Mouse (Mus musculus): ENCODE measurements around the gene Pikfyve.

Pikfyve gene

DNA sequence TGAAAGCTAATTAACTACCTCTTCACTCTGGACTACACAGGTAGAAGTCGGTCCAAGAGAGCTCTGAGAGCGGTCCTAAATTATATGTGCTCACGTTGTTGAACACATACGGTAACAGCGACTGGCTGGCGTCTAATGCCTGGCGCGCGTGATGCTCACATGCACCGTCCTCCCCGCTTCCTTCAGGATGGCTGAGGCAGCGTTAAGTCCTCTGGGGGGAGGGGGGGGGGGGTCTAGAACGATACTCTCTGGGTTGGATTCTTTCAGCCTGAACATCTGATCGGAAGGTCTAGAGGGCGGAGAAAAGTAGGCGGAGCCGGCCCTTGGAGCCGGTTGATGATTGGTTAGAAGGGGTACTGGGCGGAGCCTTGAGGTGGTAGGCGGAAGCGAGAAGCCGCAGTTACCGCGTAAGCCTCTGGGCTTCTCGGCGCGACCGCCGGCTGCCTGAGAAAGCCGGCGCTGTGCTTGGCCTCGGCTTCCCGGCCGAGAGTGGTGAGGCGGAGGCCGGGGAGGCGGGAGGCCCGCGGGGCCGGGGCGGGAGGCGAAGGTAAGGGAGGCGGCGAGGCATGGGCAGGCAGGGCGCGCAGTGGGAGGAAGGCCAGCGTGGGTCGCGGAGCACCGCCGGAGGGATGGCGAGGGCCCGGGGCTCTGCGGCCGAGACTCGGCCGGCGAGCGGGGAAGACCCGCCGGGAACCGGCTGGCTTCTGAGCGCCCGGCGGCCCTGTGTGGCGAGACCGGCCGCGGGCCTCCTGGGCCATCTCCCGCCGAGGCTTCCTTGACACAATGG is at the start of gene Pikfyve, which contains the start of gene Idh1:
TSS of gene Pikfyve (plus strand) at position 397 of the 787 bp plus-strand sequence.
TSS of gene Idh1 (minus strand) at position 214 of the 787 bp plus-strand sequence.
- peak; percentile 96 for DNase-seq (ENCODE audit: extremely low spot score, low spot score)

DNA sequence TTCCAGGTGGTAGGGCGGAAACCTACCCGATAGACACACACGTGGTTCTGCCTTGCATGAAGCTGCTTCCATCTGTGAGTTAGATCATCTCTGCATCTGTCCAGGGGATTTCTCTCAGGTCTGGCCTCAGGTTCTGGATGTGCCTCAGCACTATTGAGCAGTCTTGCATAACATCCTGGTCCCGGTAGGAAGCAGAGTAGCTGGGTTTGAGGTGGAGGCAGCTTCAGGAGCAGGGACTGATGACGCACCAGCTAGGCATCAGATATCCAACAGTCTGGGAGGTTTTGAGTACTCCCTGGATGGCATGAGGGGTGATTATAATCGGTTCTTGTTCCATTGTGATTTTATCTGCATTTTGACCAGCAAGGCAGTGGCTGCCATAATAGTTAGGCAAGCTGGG is 48.9 kb upstream of the Pikfyve start:
- no peak for DNase-seq (ENCODE audit: extremely low spot score, low spot score)

DNA sequence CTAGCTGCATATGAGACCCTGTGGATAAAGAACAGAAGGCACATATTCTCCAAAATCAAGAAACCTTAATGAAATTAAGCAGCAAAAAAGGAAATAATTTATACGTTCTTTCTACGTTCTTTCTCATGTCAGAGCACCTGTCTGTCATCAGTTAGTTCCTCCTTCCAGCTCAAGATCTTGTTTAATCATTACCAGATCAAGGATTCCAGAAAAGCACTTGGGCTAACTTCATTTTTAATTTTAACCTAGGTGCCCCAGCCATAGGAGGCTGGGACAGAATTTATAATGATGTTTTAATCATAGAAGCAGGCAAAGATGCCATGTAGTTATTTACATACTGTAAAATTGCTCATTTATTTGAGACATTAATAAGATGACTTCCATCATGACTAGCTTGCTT is 41.7 kb upstream of the Pikfyve start:
- DNase-seq (ENCODE audit: extremely low spot score, low spot score) = no peak

DNA sequence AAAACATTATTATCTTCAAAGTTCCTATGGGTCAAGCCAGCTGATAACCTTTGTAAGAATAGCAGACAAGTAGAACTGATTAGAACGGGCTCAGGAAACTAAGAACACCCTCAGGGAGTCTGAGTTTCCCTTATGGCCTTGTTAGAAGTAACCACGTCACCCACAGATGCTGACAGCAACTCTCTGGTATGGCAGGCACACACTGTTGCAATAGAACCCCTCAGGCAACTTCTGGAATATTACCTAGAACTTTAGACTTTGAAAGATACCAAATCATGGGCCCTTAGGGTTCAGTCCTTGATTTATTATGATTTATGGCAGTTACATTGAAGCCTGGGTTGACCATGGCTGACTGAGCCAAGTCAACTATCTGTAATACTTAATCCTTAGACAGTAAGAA is 39.9 kb upstream of the Pikfyve start:
- no peak for DNase-seq (ENCODE audit: extremely low spot score, low spot score)

DNA sequence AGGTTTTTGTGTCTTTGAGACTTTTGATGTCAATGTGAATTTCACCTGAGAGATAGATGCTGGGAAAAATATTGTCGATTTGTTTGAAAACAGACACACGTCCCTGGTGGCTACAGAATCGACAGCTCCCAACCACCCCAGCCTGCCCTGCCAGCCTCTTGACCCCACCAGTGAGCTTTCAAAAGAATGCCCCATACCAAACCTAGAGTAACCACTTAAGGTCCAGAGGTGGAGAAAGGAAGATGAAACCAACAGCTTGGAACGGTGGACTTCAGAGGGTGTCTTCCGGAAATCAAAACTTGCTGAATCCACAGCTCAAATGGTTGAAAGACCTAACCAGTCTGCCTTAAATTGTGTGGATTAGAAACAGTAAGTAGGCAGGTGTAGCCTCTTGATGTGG is 39.2 kb upstream of the Pikfyve start:
- DNase-seq (ENCODE audit: extremely low spot score, low spot score) = no peak

DNA sequence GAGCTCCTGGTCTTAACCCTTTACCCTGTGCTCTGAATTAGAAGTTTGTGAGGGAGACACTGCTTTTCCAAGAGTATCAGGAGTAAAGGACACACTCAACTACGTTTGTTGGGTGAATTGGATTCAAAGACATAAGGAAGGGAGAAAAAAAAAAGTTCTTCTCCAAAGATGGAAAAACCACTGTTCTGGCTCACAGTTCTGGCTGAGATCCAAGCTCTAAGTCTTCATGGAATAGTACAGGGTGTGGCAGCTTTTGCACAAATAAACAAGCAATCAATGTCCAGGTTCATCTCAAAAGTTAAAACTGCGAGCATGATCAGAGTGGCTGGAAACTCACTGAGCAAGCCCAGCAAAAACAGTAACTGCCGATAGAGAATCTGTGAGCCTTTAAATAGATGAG is 38.5 kb upstream of the Pikfyve start:
- no peak for DNase-seq (ENCODE audit: extremely low spot score, low spot score)

DNA sequence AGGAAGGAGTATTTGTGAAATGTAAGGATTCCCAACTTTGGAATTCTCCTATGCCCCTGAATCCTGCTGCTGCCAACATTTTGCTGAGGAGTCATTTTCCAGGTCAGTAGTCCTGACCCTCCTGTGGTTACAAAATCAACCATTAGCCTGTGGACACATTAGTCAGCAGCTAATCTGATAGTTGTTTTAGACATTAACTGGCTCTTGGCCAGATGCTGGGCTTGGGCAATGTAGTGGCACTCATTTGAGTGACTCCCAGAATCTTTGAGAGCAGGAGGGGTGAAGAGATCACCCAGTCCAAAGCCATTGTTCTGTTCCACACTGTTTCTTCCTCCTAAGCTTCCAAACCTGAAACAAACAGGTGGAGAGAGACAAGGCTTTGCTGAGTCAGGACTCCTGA is 31.7 kb upstream of the Pikfyve start:
- no peak for DNase-seq (ENCODE audit: extremely low spot score, low spot score)

DNA sequence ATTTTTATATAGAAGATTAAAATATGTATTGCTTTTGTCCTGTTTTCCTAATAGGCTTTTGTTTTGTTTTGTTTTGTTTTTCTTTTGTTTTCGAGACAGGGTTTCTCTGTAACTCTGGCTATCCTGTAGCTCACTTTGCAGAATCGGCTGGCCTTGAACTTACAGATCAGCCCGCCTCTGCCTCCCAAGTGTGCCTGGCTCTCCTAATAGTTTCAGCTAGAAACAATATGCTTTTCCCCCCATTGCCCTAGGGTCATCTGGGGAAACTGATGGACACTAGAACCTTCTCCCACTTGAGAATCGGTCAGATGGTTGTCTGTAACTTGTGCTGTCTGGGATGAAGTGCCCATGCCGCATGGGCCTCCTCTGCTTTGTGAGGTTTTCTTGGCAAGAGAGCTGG is 30.4 kb upstream of the Pikfyve start:
- no peak for DNase-seq (ENCODE audit: extremely low spot score, low spot score)

DNA sequence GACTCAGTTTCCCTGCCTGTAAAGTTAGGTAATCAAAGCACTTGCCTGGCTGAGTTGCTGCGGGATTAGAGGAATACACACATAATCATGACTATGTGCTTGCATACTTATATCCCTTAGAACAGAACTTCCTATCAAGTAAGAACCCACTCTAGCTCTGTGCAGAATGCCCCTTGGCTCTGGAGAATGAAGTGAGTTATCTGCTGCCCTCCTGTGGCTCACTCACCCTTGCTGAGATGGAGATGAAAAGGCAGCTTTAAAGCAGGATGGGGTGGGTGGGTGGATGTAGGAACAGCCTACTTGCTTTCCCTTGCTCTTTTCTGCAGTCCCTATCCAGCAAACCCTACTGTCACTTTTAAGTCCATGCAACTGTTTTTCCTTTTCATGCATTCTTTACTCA is 24.3 kb upstream of the Pikfyve start:
- no peak for DNase-seq (ENCODE audit: extremely low spot score, low spot score)

DNA sequence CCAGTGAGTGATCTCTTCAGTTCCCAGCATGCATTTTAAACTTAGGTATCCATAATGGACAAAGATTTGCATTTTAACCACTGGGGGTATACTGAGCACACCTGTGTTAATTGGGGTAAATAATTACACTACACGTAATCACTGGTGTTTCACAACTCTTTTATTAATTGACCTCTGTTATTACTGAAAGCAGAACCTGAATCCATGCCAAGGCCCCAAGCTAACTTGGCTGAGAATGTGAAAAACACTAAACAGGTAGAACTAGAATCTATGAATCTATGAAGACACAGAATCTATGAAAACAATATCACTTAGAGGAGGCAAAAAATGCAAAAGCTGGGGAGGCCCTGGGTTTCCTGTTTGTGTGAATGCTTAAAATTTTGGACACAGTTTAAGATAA is 19.0 kb upstream of the Pikfyve start:
- no peak for DNase-seq (ENCODE audit: extremely low spot score, low spot score)

DNA sequence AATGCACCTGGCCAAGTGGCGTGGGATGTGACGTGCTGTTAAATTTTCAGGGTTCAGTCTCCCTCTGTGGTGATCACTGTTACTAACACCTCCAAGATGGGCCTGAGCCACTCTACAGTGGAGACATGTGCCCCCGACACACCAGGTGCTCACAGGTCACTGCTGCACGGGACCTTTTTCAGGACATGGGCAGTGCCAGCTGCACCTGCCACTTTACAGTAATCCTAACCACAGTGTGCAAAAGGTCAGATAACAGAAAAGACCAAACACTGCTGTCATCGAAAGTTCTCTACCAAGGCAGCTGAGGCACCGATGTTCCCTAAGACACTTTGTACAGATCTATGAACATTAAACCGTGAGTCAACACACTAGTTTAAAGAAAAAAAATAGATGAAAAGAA is 16.9 kb upstream of the Pikfyve start:
- DNase-seq (ENCODE audit: extremely low spot score, low spot score) = no peak

DNA sequence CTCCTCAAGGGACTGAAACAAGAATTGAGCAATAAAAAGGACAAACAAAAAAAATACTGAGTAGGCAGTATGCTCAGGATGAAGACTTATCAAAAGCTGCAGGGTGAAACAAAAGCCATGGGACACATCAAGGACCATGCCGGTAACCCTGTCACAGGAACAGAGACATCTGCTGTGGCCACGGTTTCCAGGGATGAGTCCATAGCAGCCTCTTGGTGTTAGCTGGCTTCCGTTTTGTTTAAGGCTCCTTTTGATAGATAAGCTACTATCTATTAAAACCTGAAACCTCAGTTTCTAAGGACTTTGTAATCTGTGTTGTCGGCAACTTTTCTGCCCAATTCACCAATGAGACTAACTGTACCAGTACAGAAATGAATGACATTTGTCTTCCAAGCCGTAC is 16.5 kb upstream of the Pikfyve start:
- no peak for DNase-seq (ENCODE audit: extremely low spot score, low spot score)

DNA sequence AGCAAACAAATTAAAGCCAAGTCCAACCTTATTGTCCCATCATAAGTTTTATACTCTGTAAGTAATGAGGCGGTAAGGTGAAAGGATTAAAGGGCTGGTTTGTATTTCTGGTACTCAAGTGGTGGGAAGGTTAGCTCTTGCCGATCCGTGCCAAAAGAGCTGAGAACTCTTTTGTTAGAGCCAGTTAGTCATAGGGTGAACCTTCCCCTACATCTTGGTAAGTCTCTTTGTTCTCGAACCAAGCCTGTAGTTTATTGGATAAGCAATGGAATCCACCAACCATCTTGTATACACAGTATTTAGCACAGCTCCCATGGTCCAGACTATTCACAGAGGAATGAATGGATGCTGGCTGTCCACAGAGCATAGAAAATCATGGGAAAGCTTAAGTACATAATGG is 14.9 kb upstream of the Pikfyve start:
- DNase-seq (ENCODE audit: extremely low spot score, low spot score) = no peak

DNA sequence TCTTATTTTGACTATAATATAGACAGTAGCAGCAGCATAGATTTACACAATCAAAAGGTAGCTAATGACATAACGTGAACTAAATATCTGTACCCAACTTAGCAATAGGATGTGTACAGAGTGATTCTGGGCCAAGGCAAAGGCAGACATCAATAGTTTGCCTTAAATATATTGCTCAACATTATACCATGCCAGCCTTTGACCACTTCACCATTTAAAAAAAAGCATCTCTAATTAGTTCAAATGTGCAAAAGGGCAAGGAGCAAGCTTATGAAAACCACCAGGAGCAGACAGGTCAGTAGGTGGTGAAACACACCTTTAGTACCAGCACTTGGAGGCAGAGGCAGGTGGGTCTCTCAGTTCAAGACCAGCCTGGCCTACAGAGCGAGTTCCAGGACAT is 12.8 kb upstream of the Pikfyve start:
- DNase-seq (ENCODE audit: extremely low spot score, low spot score) = no peak

DNA sequence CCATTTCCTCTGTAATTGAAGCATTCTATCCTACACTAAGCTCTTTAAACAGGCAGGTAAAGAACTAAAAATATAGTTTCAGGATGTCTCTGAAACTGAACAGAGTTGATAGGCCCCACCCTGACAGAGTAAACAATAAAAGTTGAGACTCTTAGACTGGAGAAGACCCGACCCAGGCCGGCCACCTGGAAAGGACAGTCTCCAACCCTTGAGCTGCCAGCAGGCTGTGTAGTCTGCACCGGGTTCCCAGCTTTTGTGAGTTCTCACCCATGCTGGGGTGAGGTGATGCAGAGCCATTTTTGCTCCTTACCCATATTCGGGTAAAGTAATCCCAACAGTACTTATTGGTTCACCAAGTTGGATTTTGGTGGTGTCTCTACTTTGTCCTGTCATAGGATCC is 10.3 kb upstream of the Pikfyve start:
- DNase-seq (ENCODE audit: extremely low spot score, low spot score) = no peak

DNA sequence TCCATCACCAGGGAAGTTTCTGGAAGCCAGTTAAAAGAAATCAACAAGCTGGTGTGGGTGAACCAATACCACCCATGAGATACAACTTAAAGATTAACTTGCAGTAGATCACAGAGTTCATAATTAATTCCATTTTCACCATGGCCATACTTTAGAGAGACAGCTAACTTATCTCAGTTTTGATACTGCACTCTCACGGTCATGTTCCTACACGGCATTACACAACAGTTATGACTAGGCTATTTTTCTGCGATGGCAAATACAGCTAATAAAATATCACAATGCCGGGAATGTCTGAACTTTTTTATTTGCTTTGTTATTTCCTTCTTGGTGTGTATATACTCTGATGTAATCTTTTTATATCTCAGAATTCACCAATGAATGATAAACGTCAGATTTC is 9.6 kb upstream of the Pikfyve start:
- no peak for DNase-seq (ENCODE audit: extremely low spot score, low spot score)

DNA sequence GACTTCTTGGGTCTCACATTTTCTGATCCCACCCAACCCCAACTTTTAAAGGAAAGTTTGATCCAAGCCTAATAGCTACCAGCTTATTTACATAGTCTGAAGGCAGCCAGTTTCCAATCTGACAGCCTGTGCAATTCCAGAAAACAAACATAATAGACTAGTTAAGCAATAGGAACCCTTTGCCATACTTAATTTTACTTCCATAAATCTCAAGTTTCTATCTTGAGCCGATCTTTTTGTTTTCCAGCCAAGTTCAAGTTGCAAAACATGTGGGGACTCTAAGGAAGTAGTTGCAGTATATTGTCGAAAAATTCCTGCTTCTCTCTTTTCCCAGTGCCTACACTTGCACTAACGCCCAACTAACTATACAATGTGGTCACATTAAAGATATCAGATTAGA is 9.0 kb upstream of the Pikfyve start:
- no peak for DNase-seq (ENCODE audit: extremely low spot score, low spot score)

DNA sequence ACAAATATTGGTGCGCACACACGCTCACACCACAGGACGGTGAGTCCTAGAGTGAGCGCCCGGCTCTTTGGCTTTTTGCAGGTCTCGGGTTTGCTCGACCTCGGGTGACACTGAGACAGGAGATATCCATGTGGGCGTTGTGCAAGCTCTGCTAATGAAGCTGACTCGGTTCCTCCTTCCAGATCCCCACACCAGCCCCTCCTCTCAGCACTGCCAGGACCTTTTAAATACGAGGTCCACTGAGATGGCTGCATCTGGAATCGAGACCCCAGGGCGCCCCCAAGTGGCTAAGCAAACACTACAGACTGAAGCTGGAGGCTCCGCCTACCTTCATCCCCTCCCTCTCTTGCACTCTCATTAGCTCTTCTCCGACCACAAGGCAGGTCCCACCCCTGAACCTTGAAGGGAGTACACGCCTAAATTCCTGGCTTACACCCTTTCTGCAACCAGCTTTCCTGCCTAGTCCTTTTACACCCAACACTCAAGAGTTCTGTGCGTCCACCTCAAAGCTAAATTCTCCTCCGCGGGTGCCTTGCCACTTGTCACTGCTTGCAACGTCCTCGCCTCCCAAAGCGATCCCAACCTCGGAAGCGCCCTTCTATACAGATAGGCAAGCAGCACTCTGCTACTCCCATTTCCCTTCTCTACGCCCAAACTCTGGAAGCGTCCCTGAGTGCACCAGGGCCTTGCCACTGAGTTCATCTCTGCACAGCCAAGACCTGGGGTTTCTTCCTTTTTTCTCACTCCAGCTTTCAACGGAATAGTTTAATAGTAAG is 8.2 kb upstream of the Pikfyve start:
- DNase-seq (ENCODE audit: extremely low spot score, low spot score) = peak; percentile 92

DNA sequence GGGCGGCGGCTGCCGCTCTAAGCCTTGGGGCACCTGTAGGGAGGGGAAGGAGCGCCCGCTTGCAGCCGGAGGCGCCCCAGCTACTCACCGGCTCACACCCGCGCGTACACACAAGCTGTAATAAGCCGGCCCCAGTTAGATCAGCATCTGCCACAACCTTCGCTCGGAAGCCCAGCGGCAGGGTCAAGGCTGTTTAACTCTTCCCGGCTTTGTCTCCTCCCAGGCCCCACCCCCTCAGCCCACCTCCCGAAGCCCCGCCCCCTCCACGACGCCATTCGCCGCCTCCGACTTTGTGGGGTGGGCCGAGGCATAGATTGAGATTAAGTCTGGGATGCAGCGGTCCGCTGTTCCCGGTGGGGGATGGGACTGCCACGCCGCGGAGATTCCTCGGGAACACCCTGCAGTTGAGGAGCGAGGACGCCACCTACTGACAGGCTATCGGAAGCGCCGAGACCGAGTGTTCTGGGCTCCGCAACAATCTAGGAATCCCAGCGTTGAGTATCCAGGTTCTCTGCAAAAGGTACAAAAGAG is 7.5 kb upstream of the Pikfyve start:
- peak; percentile 97 for DNase-seq (ENCODE audit: extremely low spot score, low spot score)

DNA sequence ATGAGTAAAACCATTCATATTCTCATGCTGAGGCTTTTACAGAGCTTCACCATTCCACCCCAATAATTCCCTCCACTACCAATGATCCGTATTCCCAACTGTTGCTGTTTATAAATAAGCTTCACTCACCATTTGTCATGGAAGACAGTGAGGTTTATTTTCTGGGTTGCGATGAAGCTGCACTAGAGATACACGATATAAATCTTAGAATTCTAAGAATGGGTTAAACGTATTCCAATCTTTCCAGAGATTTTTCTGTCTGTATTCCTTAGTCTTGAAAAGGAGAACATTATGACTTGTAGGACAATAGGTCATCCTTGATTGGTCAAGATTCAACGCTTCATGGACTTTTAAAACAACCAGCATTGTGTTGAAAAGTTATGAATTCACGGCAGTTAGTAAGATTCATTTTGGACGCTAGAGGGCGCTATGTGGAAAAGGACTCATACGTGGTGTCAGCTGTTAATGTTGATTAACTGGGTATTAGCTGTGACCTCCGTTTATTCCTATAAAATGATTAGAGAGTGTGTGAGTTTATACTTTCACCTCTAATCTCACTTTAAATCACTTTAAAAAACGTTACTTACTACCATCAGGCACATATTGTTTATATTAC is 6.7 kb upstream of the Pikfyve start:
- DNase-seq (ENCODE audit: extremely low spot score, low spot score) = peak; percentile 44

DNA sequence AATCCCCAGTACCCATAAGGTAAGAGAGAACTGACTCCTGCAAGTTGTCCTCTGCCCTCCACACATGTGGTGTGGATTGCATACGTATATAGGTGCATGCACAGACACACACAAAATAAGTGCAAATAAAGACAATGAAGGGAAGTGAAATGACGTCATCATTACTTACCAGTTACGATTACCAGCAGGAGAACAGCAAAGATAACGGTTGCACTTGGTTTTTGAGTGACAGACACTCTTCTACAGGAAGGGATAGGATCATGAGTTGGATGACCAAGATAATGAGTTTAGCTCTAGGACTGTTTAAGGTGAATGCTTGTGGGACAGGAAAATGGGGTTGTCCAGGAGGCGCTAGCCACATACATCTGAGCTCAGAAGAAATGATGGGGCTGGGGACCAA is 5.0 kb upstream of the Pikfyve start:
- no peak for DNase-seq (ENCODE audit: extremely low spot score, low spot score)

DNA sequence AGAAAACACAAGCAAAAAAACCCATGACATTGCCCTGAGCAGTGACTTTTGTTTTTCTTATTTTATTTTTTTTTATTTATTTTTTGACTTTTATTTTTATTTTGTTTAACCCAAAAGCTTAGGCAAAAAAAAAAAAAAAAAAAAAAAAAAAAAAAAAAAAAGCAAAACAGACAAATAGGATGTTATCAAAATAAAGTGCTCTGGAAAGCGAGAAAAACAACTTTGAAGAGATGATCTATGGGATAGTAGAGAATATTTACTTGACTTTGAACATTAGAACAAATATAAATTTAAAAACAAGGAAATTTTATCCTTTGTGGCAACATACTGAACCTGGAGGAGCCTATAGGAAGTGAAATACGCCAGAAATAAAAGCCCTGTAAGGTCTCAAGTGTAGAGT is 2.5 kb upstream of the Pikfyve start:
- DNase-seq (ENCODE audit: extremely low spot score, low spot score) = no peak
